Comparison of ENCODE assay signal across 8 mouse cellular contexts in the genomic region with DNA sequence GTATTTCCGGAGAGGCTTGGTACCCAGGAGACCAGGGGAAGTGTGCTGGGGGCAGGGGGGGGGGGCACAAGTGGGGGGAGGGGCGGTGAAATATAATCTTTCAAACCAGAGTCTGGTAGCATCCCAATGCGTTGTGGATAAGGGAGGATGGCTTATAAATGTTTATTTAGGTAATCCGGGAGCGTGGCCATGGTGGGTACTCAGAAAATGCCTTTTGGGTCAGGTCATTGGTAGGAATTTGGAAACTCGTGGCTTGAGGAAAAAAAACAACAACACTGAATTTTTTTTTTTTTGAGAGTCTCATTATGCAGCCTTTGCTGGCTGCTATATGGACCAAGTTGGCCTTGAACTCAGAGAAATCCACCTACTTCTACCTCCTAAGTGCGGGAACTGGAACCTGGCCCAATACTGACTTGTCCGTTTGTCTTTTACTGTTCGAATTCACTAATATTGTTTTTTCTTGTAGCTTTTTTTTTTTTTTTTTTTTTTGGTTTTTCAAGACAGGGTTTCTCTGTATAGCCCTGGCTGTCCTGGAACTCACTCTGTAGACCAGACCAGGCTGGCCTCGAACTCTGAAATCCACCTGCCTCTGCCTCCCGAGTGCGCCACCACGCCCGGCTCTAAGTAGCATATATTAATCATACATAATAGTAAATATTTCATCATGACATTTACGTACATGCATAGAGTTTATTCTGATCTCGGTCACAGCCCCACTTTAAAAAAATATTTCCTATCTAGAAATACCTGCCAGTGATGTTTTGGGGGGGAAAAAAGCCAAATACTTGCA. TPM values are rescaled to one million over a fixed set of nuclear protein-coding genes. Genes with fewer than 3 reads are reported as not detected.
A peak's percentile ranks its signal among the peaks of the same experiment; 100 is the strongest.
DNase-seq lines count a peak whose midpoint lies in the region; ATAC-seq and TF ChIP-seq lines count a peak whose summit lies in the region.

No protein-coding gene starts in this region.

- no peaks in the 10 kb centered on the region for H3K27me3 ChIP-seq in intestine, embryonic 14.5 days (replicated peaks; ENCODE audit: control insufficient read depth, insufficient read depth, low read length)
- H3K27me3 ChIP-seq in neural tube, embryonic 13.5 days = no peaks in the 10 kb centered on the region

- WGBS in intestine, embryonic 14.5 days = 32% methylated on average over 16 of the region's 16 CpGs
- 31% methylated on average over 16 of the region's 16 CpGs for WGBS in neural tube, embryonic 13.5 days

- peak overlapping the region; percentile 90 for H3K27ac ChIP-seq in left cerebral cortex, adult 2 months
- H3K27ac ChIP-seq in intestine, embryonic 14.5 days (ENCODE audit: low read depth) = peak overlapping the region; percentile 8; the same call in 1 of the 2 replicates
- peak overlapping the region; percentile 89 for H3K27ac ChIP-seq in neural tube, embryonic 13.5 days (replicated peaks)

- DNase-seq in left cerebral cortex, adult 2 months (ENCODE audit: extremely low spot score in 1 of 2, low spot score in 2 of 2) = no peak
- DNase-seq in left cerebral cortex, postnatal 25 days (ENCODE audit: low spot score in 2 of 2) = no peak
- peak; percentile 40 for DNase-seq in brain, embryonic 14.5 days (ENCODE audit: low read depth)
- DNase-seq in intestine, embryonic 14.5 days (ENCODE audit: low spot score) = no peak
- DNase-seq in left cerebral cortex, postnatal 10 days (ENCODE audit: extremely low spot score in 1 of 2, low spot score in 2 of 2) = no peak
- DNase-seq in spleen, postnatal 14 days (ENCODE audit: low spot score in 2 of 2) = no peak

- no peak for TF ChIP-seq POLR2A in brain, embryonic 14.5 days (IDR thresholded peaks at IDR 0.05; ENCODE audit: borderline replicate concordance, extremely low read depth, insufficient read depth, insufficient read length, poor library complexity, severe bottlenecking)

- H3K4me1 ChIP-seq in intestine, embryonic 14.5 days (replicated peaks; ENCODE audit: control insufficient read depth, insufficient read depth, low read length) = peaks cover 16% of the 10 kb centered on the region
- H3K4me1 ChIP-seq in neural tube, embryonic 13.5 days (replicated peaks) = peaks cover 39% of the 10 kb centered on the region

- H3K4me2 ChIP-seq in intestine, embryonic 14.5 days (ENCODE audit: low read length) = peak overlapping the region; percentile 64
- peak overlapping the region; percentile 58 for H3K4me2 ChIP-seq in neural tube, embryonic 13.5 days

- ATAC-seq in intestine, embryonic 14.5 days (replicated peaks; ENCODE audit: low FRiP score, low TSS enrichment, low read depth) = no peak
- no peak for ATAC-seq in neural tube, embryonic 13.5 days (ENCODE audit: low read depth)
- ATAC-seq in granulocyte monocyte progenitor cell, adult 5-6 weeks (replicated peaks; ENCODE audit: poor library complexity, severe bottlenecking) = no peak

- no peak for TF ChIP-seq CTCF in left cerebral cortex, adult 2 months (IDR thresholded peaks at IDR 0.05)
- TF ChIP-seq CTCF in brain, embryonic 14.5 days (IDR thresholded peaks at IDR 0.05; ENCODE audit: borderline replicate concordance, extremely low read depth, insufficient read depth, insufficient read length) = no peak

- H3K4me3 ChIP-seq in left cerebral cortex, adult 2 months = peak overlapping the region; percentile 57
- peak overlapping the region; percentile 36 for H3K4me3 ChIP-seq in intestine, embryonic 14.5 days (ENCODE audit: low read depth, low read length)
- peak overlapping the region; percentile 33 for H3K4me3 ChIP-seq in neural tube, embryonic 13.5 days

- H3K9me3 ChIP-seq in intestine, embryonic 14.5 days (ENCODE audit: control insufficient read depth, low read length) = no peaks in the 10 kb centered on the region
- H3K9me3 ChIP-seq in neural tube, embryonic 13.5 days = no peaks in the 10 kb centered on the region

- peak overlapping the region; percentile 41 for H3K9ac ChIP-seq in intestine, embryonic 14.5 days (ENCODE audit: low read length)
- peak overlapping the region; percentile 62 for H3K9ac ChIP-seq in neural tube, embryonic 13.5 days

- intact Hi-C loops in left cerebral cortex, adult 2 months (cut with DNase I) = loop anchor here (1.0 kb wide), 1 partner anchor 55 kb away; no protein-coding TSS in a partner anchor
- intact Hi-C loops in left cerebral cortex, postnatal 25 days (cut with DNase I) = loop anchor here (1.0 kb wide), 1 partner anchor 53 kb away; a partner anchor contains a TSS
- intact Hi-C loops in left cerebral cortex, postnatal 10 days (cut with DNase I) = loop anchor here (5.0 kb wide), 1 partner anchor 55 kb away; a partner anchor contains a TSS

- no peaks in the 10 kb centered on the region for H3K36me3 ChIP-seq in intestine, embryonic 14.5 days (ENCODE audit: control insufficient read depth, insufficient read depth, low read length)
- no peaks in the 10 kb centered on the region for H3K36me3 ChIP-seq in neural tube, embryonic 13.5 days

RNA-seq across cellular contexts. Expression of a gene that starts 52.8 kb away (rescaled TPM):
- 10 to 100 TPM in 1 of 2 experiments, 1 to 10 TPM in 1; 9.2 to 13.6 TPM for total RNA-seq in left cerebral cortex, adult 2 months (2021)
- 1 to 10 TPM; 6.8 to 7.4 TPM for total RNA-seq in left cerebral cortex, postnatal 25 days (2021)
- 11.4 and 15.6 TPM in 2 replicates for polyA plus RNA-seq in brain, embryonic 14.5 days (2012; rRNA removed)
- 13.3 and 13.6 TPM in 2 replicates for polyA plus RNA-seq in intestine, embryonic 14.5 days (2014; fragmentation: Nextera tagmentation; extraction: Ambion mirVana)
- polyA plus RNA-seq in neural tube, embryonic 13.5 days (2015; fragmentation: Nextera tagmentation; extraction: Ambion mirVana) = 12.4 and 14.4 TPM in 2 replicates
- total RNA-seq in left cerebral cortex, postnatal 10 days (2021) = 1 to 10 TPM; 3.7 to 5.2 TPM
- 33.0 and 59.6 TPM in 2 replicates for total RNA-seq in granulocyte monocyte progenitor cell, adult 5-6 weeks (2014; fragmentation: Nextera tagmentation)
- 89.9 and 94.0 TPM in 2 replicates for total RNA-seq in granulocyte monocyte progenitor cell, adult 5-6 weeks (2017)

Comparison
In these comparisons a context has a peak if more than half of its experiments do, and no peak if none do; other contexts are left out.
1. H3K27ac ChIP-seq: peak in every context shown above with its lines; median percentile 90 in left cerebral cortex, adult 2 months; 89 in neural tube, embryonic 13.5 days; 8 in intestine, embryonic 14.5 days.